Mouse (Mus musculus): ENCODE data around the gene Pxdn. TPM values are rescaled to one million over a fixed set of nuclear protein-coding genes. Genes with fewer than 3 reads are reported as not detected.

The Pxdn gene
- total and polyA plus RNA-seq, 3 experiments: 0.04 to 0.21 (median 0.14) TPM

DNA sequence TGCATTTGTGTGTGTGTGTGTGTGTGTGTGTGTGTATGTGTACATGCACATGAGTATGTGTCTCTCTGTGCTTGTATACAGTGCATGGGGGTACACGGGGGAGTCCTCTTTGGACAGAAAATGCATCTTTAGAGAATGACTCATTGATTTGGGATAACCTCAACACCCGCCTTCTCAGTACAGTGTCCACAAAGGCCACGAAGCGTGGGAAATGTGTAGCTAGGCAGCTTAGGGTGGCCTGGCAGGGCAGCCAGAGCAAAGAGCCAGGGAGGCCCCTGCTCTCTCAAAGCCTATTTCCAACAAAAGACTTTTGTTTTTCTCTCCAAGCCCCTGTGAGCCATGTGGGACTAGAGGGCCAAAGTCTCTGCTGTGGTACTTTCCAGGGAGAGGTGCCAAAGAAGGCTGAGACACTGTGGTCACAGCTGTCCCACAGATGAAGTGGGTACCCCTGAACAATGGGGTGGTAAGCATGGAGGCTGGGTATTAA, 99.2 kb downstream of the Pxdn start:
- Histone ChIP-seq H3K27ac (ENCODE audit: insufficient read depth, low read depth) (no peak overlapping the region), H3K4me1 (ENCODE audit: control insufficient read depth in 1 of 2, insufficient read depth in 2 of 2) (peaks cover 0 to 32% of the 10 kb centered on the region in 2 experiments; a peak in 2 of 4 replicates), H3K4me2 (ENCODE audit: insufficient read depth, low read depth, poor library complexity, severe bottlenecking) (no peak overlapping the region), H3K79me2 (replicated peaks; ENCODE audit: control insufficient read depth, extremely low read depth, insufficient read depth, poor library complexity, severe bottlenecking) (no peaks in the 10 kb centered on the region), H3K9me3 (replicated peaks; ENCODE audit: low read length) (no peaks in the 10 kb centered on the region), H3K27me3 (replicated peaks) (no peaks in the 10 kb centered on the region), H3K36me3 (replicated peaks in 1 of 2; ENCODE audit: control insufficient read depth in 1 of 2, insufficient read depth in 1 of 2, low read length in 1 of 2) (no peaks in the 10 kb centered on the region), H3K9ac (ENCODE audit: insufficient read depth, low read depth) (no peak overlapping the region), H3K4me3 (replicated peaks in 1 of 3; ENCODE audit: low read depth in 2 of 3, low read length in 2 of 3, poor library complexity in 1 of 3) (no peak overlapping the region)
- TF ChIP-seq JUND (conservative IDR thresholded peaks at IDR 0.05; ENCODE audit: low read depth, low read length): no peak
- no peak for TF ChIP-seq PAX5 (IDR thresholded peaks at IDR 0.05; ENCODE audit: low read length)
- TF ChIP-seq SIN3A (IDR thresholded peaks at IDR 0.05; ENCODE audit: low read length): no peak
- no peak for TF ChIP-seq UBTF (IDR thresholded peaks at IDR 0.05; ENCODE audit: low read depth, low read length)
- no peak for TF ChIP-seq E2F4 (IDR thresholded peaks at IDR 0.05; ENCODE audit: insufficient replicate concordance, low read depth, low read length)
- no peak for TF ChIP-seq USF1 (IDR thresholded peaks at IDR 0.05; ENCODE audit: low read depth, low read length)
- no peak for TF ChIP-seq HCFC1 (IDR thresholded peaks at IDR 0.05; ENCODE audit: low read depth, low read length)
- TF ChIP-seq TCF12 (IDR thresholded peaks at IDR 0.05; ENCODE audit: low read depth, low read length): no peak
- no peak for TF ChIP-seq NRF1 (IDR thresholded peaks at IDR 0.05; ENCODE audit: low read depth, low read length)
- no peak for TF ChIP-seq EP300 (IDR thresholded peaks at IDR 0.05; ENCODE audit: low read length)
- TF ChIP-seq ETS1 (conservative IDR thresholded peaks at IDR 0.05; ENCODE audit: low read depth, low read length): no peak
- TF ChIP-seq CHD2 (IDR thresholded peaks at IDR 0.05; ENCODE audit: low read length): no peak
- TF ChIP-seq MXI1 (IDR thresholded peaks at IDR 0.05; ENCODE audit: low read depth, low read length): no peak
- no peak for TF ChIP-seq KAT2A (IDR thresholded peaks at IDR 0.05; ENCODE audit: insufficient replicate concordance, low read length)
- dilution Hi-C loops (cut with MboI; ENCODE audit: extremely low pct_ligation_motif_present, extremely low pct_unique_long_range_greater_than_20kb, low sequenced_read_pairs): no loop called here
- in situ Hi-C loops (cut with MboI; ENCODE audit: low pct_ligation_motif_present, low pct_unique_long_range_greater_than_20kb, low sequenced_read_pairs): loop anchor here (5.0 kb wide), 1 partner anchor 129 kb away; no protein-coding TSS in a partner anchor
- DNase-seq (ENCODE audit: extremely low read depth): no peak

GRCm38 (mm10) chr12:30039565-30039964, 102.2 kb downstream of the Pxdn start:
- H3K27ac ChIP-seq (ENCODE audit: insufficient read depth, low read depth): no peak overlapping the region
- no peak overlapping the region for H3K4me2 ChIP-seq (ENCODE audit: insufficient read depth, low read depth, poor library complexity, severe bottlenecking)
- dilution Hi-C loops (cut with MboI; ENCODE audit: extremely low pct_ligation_motif_present, extremely low pct_unique_long_range_greater_than_20kb, low sequenced_read_pairs): no loop called here
- no peaks in the 10 kb centered on the region for H3K79me2 ChIP-seq (replicated peaks; ENCODE audit: control insufficient read depth, extremely low read depth, insufficient read depth, poor library complexity, severe bottlenecking)
- no peaks in the 10 kb centered on the region for H3K27me3 ChIP-seq (replicated peaks)
- H3K9me3 ChIP-seq (replicated peaks; ENCODE audit: low read length): no peaks in the 10 kb centered on the region
- in situ Hi-C loops (cut with MboI; ENCODE audit: low pct_ligation_motif_present, low pct_unique_long_range_greater_than_20kb, low sequenced_read_pairs): loop anchor here (5.0 kb wide), 1 partner anchor 132 kb away; no protein-coding TSS in a partner anchor
- no peaks in the 10 kb centered on the region for H3K36me3 ChIP-seq (replicated peaks in 1 of 2; ENCODE audit: control insufficient read depth in 1 of 2, insufficient read depth in 1 of 2, low read length in 1 of 2)
- peak; percentile 70 for DNase-seq (ENCODE audit: extremely low read depth)
- no peak overlapping the region for H3K4me3 ChIP-seq (replicated peaks in 1 of 3; ENCODE audit: low read depth in 2 of 3, low read length in 2 of 3, poor library complexity in 1 of 3)
- TF ChIP-seq NELFE (IDR thresholded peaks at IDR 0.05; ENCODE audit: low read depth, low read length) (no peak), GABPA (IDR thresholded peaks at IDR 0.05; ENCODE audit: insufficient replicate concordance, low read depth, low read length) (no peak), SMC3 (IDR thresholded peaks at IDR 0.05; ENCODE audit: low read depth, low read length) (peak; percentile 52), MAX (IDR thresholded peaks at IDR 0.05; ENCODE audit: low read length) (no peak), POLR2AphosphoS2 (IDR thresholded peaks at IDR 0.05; ENCODE audit: low read depth, low read length) (no peak), MAZ (IDR thresholded peaks at IDR 0.05; ENCODE audit: low read depth, low read length) (no peak), ZNF384 (IDR thresholded peaks at IDR 0.05; ENCODE audit: low read depth, low read length) (no peak), RAD21 (IDR thresholded peaks at IDR 0.05; ENCODE audit: low read depth, low read length) (peak; percentile 48), SIN3A (IDR thresholded peaks at IDR 0.05; ENCODE audit: low read length) (no peak), RCOR1 (conservative IDR thresholded peaks at IDR 0.05; ENCODE audit: low read depth, low read length) (no peak), ZC3H11A (IDR thresholded peaks at IDR 0.05; ENCODE audit: low read depth, low read length) (no peak), MAFK (IDR thresholded peaks at IDR 0.05; ENCODE audit: insufficient replicate concordance, low read length) (no peak), MEF2A (IDR thresholded peaks at IDR 0.05; ENCODE audit: borderline replicate concordance, low read depth, low read length) (no peak), MYC (IDR thresholded peaks at IDR 0.05; ENCODE audit: low read depth, low read length) (no peak), IRF4 (IDR thresholded peaks at IDR 0.05; ENCODE audit: low read depth, low read length) (no peak), CTCF (conservative IDR thresholded peaks at IDR 0.05 in 1 of 2, IDR thresholded peaks at IDR 0.05 in 1 of 2; ENCODE audit: low read depth in 2 of 2, low read length in 2 of 2) (peak; percentile 73 to 74)
- H3K9ac ChIP-seq (ENCODE audit: insufficient read depth, low read depth): no peak overlapping the region
- peaks cover 0 to 29% of the 10 kb centered on the region in 2 experiments; a peak in 3 of 4 replicates for H3K4me1 ChIP-seq (ENCODE audit: control insufficient read depth in 1 of 2, insufficient read depth in 2 of 2)

Data from CH12.LX (cell line).